Mouse (Mus musculus) midbrain, embryonic 13.5 days (tissue): Measurements from ENCODE around the gene Harbi1. TPM values are rescaled to one million over a fixed set of nuclear protein-coding genes. Genes with fewer than 3 reads are reported as not detected.
"Not testable (repeated sequence)": the region's sequence is repeated elsewhere in the genome, so short reads cannot be mapped to it uniquely, and the experiment has no call there.

Experiments used
- ATAC-seq: fragments of 200-750 bp; cut with Nextera tagmentation; 2 replicates; pipeline ENCODE4 v1.8.0; 2017; ENCODE audit warnings: mild to moderate bottlenecking, moderate TSS enrichment, moderate library complexity
- H3K27ac ChIP-seq: fragments of 300-500 bp; sonication (generic); 2 replicates; pipeline ENCODE4 v1.5.1; 2015; ENCODE audit warnings: inconsistent platforms, mild to moderate bottlenecking, moderate library complexity
- H3K27me3 ChIP-seq: fragments of 300-500 bp; sonication (generic); 2 replicates; pipeline ENCODE4 v1.6.1; 2015; ENCODE audit warnings: mild to moderate bottlenecking, inconsistent platforms
- H3K36me3 ChIP-seq: fragments of 300-500 bp; sonication (generic); 2 replicates; pipeline ENCODE4 v1.6.1; 2015; ENCODE audit warnings: mild to moderate bottlenecking, inconsistent platforms
- H3K4me1 ChIP-seq: fragments of 300-500 bp; sonication (generic); replicated peaks from 2 replicates; pipeline ENCODE4 v1.6.1; 2015; ENCODE audit warnings: inconsistent platforms
- H3K4me2 ChIP-seq: fragments of 300-500 bp; sonication (generic); replicated peaks from 2 replicates; pipeline ENCODE4 v1.6.1; 2015; ENCODE audit warnings: moderate library complexity, mild to moderate bottlenecking, inconsistent platforms
- H3K4me3 ChIP-seq: fragments of 300-500 bp; sonication (generic); replicated peaks from 2 replicates; pipeline ENCODE4 v1.5.1; 2015; ENCODE audit warnings: mild to moderate bottlenecking, inconsistent platforms
- H3K9ac ChIP-seq: fragments of 300-500 bp; sonication (generic); replicated peaks from 2 replicates; pipeline ENCODE4 v1.6.1; 2015; ENCODE audit warnings: mild to moderate bottlenecking, inconsistent platforms
- H3K9me3 ChIP-seq: fragments of 300-500 bp; sonication (generic); 2 replicates; pipeline ENCODE4 v1.6.1; 2016; ENCODE audit warnings: mild to moderate bottlenecking, inconsistent platforms
- WGBS: fragments of 180-500 bp; shearing (Covaris S2); methylation state at CpG from one replicate; pipeline ENCODE4 v1.1.7; 2015; 5-methylcytosine and 5-hydroxymethylcytosine counted together
- polyA plus RNA-seq: library from polyadenylated mRNA; unstranded; fragments of >200 nt; fragmentation: Nextera tagmentation; extraction: Ambion mirVana; gene quantifications from 2 replicates; pipeline ENCODE4 v1.2.1, GENCODE M21; 2015

The Harbi1 gene
- polyA plus RNA-seq, 1 experiment from 2014 or later: 25.0 TPM

DNA sequence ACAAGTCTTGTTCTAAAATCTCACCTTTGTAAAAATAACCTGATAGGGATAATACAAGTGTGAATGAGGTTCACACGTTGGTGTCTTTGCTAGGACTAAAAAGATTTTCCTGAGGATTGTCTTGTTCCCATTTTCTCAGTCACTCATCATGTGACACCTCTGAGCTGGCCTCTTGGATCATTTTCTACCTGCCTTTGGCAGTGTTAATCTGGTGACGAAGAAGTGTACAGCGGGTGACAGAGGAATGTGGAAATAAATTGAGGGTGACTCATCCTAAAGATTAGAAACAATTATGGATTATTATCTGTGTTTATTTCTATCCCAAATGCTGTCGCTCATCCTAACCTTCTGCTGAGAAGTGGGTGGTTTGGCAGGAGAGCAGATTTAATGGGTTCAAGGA lies 12.7 kb downstream of the Harbi1 start:
- no peak overlapping the region for H3K27ac ChIP-seq
- H3K27me3 ChIP-seq: no peaks in the 10 kb centered on the region
- H3K4me3 ChIP-seq: no peak overlapping the region
- H3K9ac ChIP-seq: no peak overlapping the region
- no peaks in the 10 kb centered on the region for H3K9me3 ChIP-seq
- no peak for ATAC-seq
- H3K36me3 ChIP-seq: peaks cover 21% of the 10 kb centered on the region
- no peak overlapping the region for H3K4me2 ChIP-seq
- no peaks in the 10 kb centered on the region for H3K4me1 ChIP-seq
- 84% methylated on average over 4 of the region's 4 CpGs for WGBS

DNA sequence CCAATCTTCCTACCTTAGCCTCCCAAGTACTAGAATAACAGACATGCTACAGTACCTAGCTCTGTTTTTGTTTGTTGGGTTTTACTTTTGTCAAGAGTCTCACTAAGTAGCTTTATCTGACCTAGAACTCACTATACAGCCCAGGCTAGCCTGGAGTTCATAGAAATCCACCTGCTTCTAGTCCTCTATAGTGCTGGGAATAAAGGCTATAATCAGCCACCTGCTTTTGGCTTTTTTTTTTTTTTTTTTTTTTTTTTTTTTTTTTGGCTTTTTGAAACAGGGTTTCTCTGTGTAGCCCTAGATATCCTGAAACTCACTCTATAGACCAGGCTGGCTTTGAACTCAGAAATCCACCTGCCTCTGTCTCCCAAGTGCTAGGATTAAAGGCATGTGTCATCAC lies 13.3 kb downstream of the Harbi1 start:
- H3K27ac ChIP-seq: no peak overlapping the region
- H3K4me1 ChIP-seq: no peaks in the 10 kb centered on the region
- peaks cover 15% of the 10 kb centered on the region for H3K36me3 ChIP-seq
- no peak overlapping the region for H3K4me3 ChIP-seq
- H3K27me3 ChIP-seq: no peaks in the 10 kb centered on the region
- H3K9ac ChIP-seq: no peak overlapping the region
- no peak for ATAC-seq
- no peaks in the 10 kb centered on the region for H3K9me3 ChIP-seq
- H3K4me2 ChIP-seq: no peak overlapping the region

DNA sequence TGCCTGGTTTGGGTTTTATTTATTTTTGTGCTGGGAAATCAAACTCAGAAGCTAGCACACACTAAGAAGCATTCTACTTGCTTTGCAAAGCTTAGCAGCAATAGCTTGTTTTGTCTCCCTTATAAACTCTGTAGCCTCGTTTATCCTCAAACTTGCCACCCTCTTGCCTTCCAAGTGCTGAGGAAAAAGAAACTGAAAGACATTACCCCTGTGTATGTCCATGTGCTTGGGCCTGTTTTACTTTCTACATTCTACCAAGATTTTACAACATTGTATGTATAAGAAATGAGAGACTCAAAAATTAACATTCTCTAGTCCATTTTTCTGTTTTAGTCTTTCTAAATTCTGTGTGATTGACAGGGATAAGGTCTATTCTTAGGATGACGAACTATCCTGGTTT lies 14.1 kb downstream of the Harbi1 start:
- no peak for ATAC-seq
- no peaks in the 10 kb centered on the region for H3K9me3 ChIP-seq
- H3K4me1 ChIP-seq: no peaks in the 10 kb centered on the region
- WGBS: 68% methylated on average over 2 of the region's 2 CpGs
- no peak overlapping the region for H3K9ac ChIP-seq
- H3K27me3 ChIP-seq: no peaks in the 10 kb centered on the region
- H3K27ac ChIP-seq: no peak overlapping the region
- peaks cover 12% of the 10 kb centered on the region for H3K36me3 ChIP-seq
- no peak overlapping the region for H3K4me3 ChIP-seq
- no peak overlapping the region for H3K4me2 ChIP-seq

DNA sequence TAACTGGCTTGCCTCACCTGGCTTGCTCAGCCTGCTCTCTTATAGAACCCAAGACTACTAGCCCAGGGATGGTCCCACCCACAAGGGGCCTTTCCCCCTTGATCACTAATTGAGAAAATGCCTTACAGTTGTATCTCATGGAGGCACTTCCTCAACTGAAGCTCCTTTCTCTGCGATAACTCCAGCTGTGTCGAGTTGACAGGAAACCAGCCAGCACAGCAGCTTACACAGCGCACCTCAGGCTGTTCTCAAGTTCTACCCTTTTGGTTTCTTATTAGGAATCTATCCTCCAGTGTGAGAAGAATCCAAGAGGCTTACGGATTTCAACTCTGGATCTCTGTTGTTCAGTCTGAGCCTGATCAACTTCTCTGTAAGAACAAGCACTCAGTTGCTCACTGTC lies 14.8 kb downstream of the Harbi1 start:
- H3K9me3 ChIP-seq, H3K4me2 ChIP-seq, H3K4me1 ChIP-seq, H3K27me3 ChIP-seq, H3K36me3 ChIP-seq, H3K9ac ChIP-seq, ATAC-seq, H3K27ac ChIP-seq, H3K4me3 ChIP-seq: not testable (repeated sequence)
- WGBS: 58% methylated on average over 4 of the region's 4 CpGs

DNA sequence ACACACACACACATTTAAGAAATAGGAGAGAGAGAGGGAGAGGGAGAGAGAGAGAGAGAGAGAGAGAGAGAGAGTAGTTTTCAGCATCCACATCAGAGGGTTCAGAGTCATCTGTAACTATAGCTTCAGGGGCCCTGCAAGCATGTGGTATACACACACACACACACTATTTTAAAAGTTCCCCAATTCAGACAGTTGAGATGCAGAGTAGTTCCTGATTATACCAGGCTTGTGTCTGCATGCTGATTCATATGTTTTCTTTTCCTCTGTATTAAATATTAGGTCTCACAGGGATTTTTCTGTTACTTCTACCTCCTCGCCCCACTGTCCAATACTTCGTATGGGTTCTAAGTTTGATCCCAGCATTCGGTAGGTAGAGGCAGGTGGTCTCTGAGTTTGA lies 16.4 kb downstream of the Harbi1 start:
- 88% methylated on average over 3 of the region's 3 CpGs for WGBS

DNA sequence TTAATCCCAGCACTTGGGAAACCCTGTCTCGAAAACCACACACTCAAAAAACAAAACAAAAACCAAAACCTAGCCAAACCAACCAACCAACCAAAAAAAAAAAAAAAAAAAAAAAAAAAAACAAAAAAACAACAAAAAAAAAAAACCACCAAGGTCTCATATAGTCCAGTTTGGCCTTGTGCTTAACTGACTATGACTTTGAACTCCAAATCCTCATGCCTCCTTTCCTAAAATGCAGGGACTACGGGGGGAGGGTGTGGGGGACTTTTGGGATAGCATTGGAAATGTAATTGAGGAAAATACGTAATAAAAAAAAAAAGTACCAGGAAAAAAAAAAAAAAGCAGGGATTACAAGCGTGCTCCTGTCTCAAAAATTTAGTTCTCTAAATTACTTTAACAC lies 18.9 kb downstream of the Harbi1 start:
- ATAC-seq: peak; percentile 25; the same call in 1 of the 2 replicates
- peak overlapping the region; percentile 92; the same call in 1 of the 2 replicates for H3K27ac ChIP-seq
- WGBS: 18% methylated on average over 4 of the region's 4 CpGs
- H3K9ac ChIP-seq: no peak overlapping the region
- no peaks in the 10 kb centered on the region for H3K9me3 ChIP-seq
- H3K4me3 ChIP-seq: peak overlapping the region; percentile 98
- H3K27me3 ChIP-seq: no peaks in the 10 kb centered on the region
- H3K4me1 ChIP-seq: peaks cover 9% of the 10 kb centered on the region; the same call in 1 of the 2 replicates
- H3K4me2 ChIP-seq: peak overlapping the region; percentile 45
- no peaks in the 10 kb centered on the region for H3K36me3 ChIP-seq

More for the DNA sequence above, 16.4 kb downstream of the Harbi1 start:
- peaks cover 9% of the 10 kb centered on the region; the same call in 1 of the 2 replicates for H3K4me1 ChIP-seq
- no peak overlapping the region for H3K4me3 ChIP-seq
- H3K27me3 ChIP-seq: no peaks in the 10 kb centered on the region
- no peak overlapping the region for H3K27ac ChIP-seq
- no peaks in the 10 kb centered on the region for H3K9me3 ChIP-seq
- H3K36me3 ChIP-seq: no peaks in the 10 kb centered on the region
- no peak for ATAC-seq
- no peak overlapping the region for H3K4me2 ChIP-seq
- H3K9ac ChIP-seq: no peak overlapping the region

DNA sequence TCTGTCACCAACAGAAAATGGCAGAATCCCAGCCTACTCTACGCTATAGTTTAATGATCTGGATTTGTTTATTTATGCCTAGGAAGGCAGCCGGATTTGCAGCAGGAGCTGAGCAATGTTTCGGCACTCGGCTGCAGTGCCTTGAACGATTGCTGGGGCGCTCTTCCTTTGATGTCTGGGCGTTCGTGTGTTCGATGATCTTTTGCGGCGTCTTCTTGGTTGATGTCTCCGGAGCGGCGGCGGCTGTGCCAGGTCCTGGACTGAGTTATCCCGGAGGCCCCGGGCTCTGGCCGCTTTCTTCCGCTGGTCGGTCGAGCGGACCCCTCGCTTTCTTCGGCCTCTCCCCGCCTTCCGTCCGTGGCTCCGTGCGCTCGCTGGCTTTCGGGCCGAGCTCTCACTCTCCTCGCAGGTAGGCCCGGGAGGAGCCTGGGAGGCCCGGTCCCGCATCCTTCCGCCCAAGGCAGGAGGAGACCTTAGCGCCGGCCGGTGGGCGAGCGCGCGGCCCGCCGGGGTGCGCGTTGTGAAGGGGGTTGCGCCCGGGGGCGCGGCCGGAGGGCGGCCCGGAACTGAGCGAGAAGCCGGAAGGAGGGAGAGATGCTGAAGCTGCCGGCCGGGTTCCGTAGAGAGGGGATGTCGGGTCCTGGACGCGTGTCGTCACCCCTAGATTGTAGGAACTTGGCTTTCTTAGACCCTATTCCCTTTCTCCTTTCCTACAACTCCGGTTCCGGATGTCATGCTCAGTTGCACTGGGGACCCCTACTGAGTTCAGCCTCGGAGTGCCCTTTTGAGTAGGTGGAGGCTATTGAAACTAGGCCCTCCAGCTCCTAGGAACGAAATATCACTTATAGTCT lies 19.5 kb downstream of the Harbi1 start, which contains the start of gene Ambra1:
Gene Ambra1, plus strand, starts transcription at position 164 of the 851 bp plus-strand sequence.
- peak; percentile 92 for ATAC-seq

DNA sequence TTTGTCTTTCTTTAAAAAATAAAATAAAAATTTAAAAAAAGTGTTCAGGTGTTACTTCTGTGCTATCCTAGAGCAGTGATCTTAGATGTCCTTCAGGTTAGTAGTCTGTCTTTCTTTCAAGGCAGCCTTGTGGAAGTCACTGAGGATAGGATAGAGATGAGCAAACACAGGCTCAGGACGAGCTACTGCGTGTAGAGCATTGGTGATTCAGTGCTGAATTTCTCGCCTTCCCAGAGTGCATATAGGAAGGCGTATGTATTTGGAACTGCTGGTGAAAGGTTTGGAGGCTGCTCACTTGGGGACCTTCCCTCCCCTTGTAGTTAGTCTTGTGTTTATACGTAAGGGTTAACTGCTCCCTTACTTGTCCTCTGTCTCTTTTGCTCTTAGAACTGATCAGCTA lies 24.6 kb downstream of the Harbi1 start:
- no peak for ATAC-seq
- no peak overlapping the region for H3K4me2 ChIP-seq

More for the DNA sequence above, 19.5 kb downstream of the Harbi1 start, which contains the start of gene Ambra1:
- Histone ChIP-seq H3K4me2 (peak within 1 kb of the TSS; percentile 76), H3K36me3 (no peaks in the 10 kb centered on the region), H3K9me3 (no peaks in the 10 kb centered on the region), H3K27me3 (no peaks in the 10 kb centered on the region), H3K4me3 (peak within 1 kb of the TSS; percentile 98), H3K4me1 (peaks cover 9% of the 10 kb centered on the region; the same call in 1 of the 2 replicates), H3K27ac (peak within 1 kb of the TSS; percentile 92), H3K9ac (peak within 1 kb of the TSS; percentile 98)
- WGBS: under 1% methylated on average over 66 of the region's 68 CpGs

DNA sequence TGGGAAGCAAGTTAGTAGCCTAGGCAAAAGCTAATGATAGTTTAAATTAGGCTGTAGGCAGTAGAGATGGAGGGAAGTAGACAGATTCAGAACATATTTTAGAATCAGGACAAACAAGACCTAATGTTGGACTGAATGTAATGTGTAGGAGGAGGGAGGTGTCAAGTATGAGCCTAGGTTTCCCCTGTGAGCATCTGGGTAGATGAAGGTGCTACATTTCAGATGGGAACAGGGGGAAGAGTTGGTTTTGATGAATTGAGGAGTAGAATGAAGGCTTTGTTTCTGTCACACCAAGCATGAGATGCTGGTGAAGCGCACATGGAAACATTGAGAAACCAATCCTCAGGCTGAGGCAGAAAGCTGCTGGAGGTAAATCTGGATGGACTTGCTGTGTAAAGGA lies 28.9 kb downstream of the Harbi1 start:
- Histone ChIP-seq H3K27ac (no peak overlapping the region), H3K27me3 (no peaks in the 10 kb centered on the region), H3K9ac (no peak overlapping the region), H3K4me2 (no peak overlapping the region), H3K4me3 (no peak overlapping the region), H3K4me1 (no peaks in the 10 kb centered on the region), H3K36me3 (0 out of 2 replicates have a peak, but pooled peaks cover 3% of the 10 kb centered on the region), H3K9me3 (no peaks in the 10 kb centered on the region)
- WGBS: 100% methylated on average over 1 of the region's 1 CpGs
- no peak for ATAC-seq

More for the DNA sequence above, 24.6 kb downstream of the Harbi1 start:
- 95% methylated on average over 5 of the region's 5 CpGs for WGBS
- Histone ChIP-seq H3K36me3 (0 out of 2 replicates have a peak, but pooled peaks cover 3% of the 10 kb centered on the region), H3K4me1 (peaks cover 9% of the 10 kb centered on the region; the same call in 1 of the 2 replicates), H3K27me3 (no peaks in the 10 kb centered on the region), H3K4me3 (no peak overlapping the region), H3K9ac (no peak overlapping the region), H3K9me3 (no peaks in the 10 kb centered on the region), H3K27ac (no peak overlapping the region)

DNA sequence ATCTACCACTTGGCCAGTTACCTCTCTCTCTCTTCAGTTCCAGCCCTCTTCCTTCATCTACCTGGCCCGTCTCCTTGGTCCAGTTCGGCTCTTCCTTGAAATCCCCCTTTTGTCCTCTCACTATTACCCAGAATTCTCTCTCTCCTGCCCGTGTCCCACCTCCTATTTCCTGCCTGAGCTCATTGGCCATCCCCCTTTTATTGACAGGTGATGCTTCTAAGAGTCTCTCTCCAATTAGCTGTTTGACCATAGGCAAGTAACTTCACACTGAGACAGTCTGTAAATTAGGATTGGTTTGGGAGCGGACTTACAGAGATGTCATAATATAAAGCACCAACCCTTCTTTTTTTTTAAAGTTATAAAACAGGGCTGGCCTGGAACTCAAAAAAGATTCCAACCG lies 34.0 kb downstream of the Harbi1 start:
- Histone ChIP-seq H3K4me1 (no peaks in the 10 kb centered on the region), H3K27ac (no peak overlapping the region), H3K4me3 (no peak overlapping the region), H3K36me3 (no peaks in the 10 kb centered on the region), H3K9ac (no peak overlapping the region), H3K27me3 (no peaks in the 10 kb centered on the region), H3K9me3 (no peaks in the 10 kb centered on the region), H3K4me2 (no peak overlapping the region)
- no peak for ATAC-seq
- 89% methylated on average over 5 of the region's 5 CpGs for WGBS

DNA sequence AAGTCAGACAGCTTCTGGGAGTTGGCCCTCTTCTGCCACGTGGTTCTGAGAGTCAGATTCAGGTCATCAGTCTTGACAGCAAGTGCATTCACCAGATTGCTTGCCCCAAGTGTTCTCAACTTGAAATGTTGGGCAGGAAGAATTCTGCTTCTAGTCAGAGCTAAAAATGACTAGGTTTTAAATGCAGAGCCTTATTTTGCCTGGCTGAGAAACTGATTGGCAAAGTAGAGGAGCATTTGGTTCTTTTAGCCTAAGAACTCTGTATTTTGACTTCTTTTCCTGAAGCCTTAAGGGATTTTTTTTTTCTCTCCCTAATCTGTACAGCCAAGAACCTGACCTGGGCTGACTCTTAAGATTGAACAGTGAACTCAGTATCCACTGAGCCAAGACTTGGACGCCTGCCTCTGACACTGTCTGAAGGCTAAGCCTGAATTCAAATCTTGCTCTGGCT lies 39.2 kb downstream of the Harbi1 start:
- no peak overlapping the region for H3K9ac ChIP-seq
- ATAC-seq: no peak
- no peaks in the 10 kb centered on the region for H3K27me3 ChIP-seq
- H3K9me3 ChIP-seq: no peaks in the 10 kb centered on the region
- H3K27ac ChIP-seq: no peak overlapping the region
- no peaks in the 10 kb centered on the region for H3K36me3 ChIP-seq
- H3K4me1 ChIP-seq: no peaks in the 10 kb centered on the region
- 67% methylated on average over 2 of the region's 2 CpGs for WGBS
- no peak overlapping the region for H3K4me2 ChIP-seq
- H3K4me3 ChIP-seq: no peak overlapping the region
